ENCODE assay signal across 1 mouse cellular context in genomic region chr12:55801131-55801530, GRCm38 (mm10).
A peak's percentile ranks its signal among the peaks of the same experiment; 100 is the strongest.
TF ChIP-seq lines count a peak whose summit lies in the region.

No protein-coding gene starts in this region.

TF ChIP-seq in CH12.LX, 34 proteins besides CTCF, POLR2A, EP300 and RAD21:
- TF ChIP-seq BHLHE40 (IDR thresholded peaks at IDR 0.05; ENCODE audit: low read depth, low read length) = 0 out of 2 replicates have a peak, but pooled peaks have one; percentile 31
- no peak for TF ChIP-seq ZC3H11A (IDR thresholded peaks at IDR 0.05; ENCODE audit: low read depth, low read length)
- TF ChIP-seq ZNF384 (IDR thresholded peaks at IDR 0.05; ENCODE audit: low read depth, low read length) = peak; percentile 73
- TF ChIP-seq E2F4 (IDR thresholded peaks at IDR 0.05; ENCODE audit: insufficient replicate concordance, low read depth, low read length) = no peak
- TF ChIP-seq MXI1 (IDR thresholded peaks at IDR 0.05; ENCODE audit: low read depth, low read length) = no peak
- peak; percentile 30 for TF ChIP-seq SMC3 (IDR thresholded peaks at IDR 0.05; ENCODE audit: low read depth, low read length)
TF ChIP-seq in CH12.LX: peak in this region for 3.
